Mouse (Mus musculus): ENCODE data around the gene Flii. TPM values are rescaled to one million over a fixed set of nuclear protein-coding genes. Genes with fewer than 3 reads are reported as not detected.

Flii gene
- total RNA-seq, 2 experiments from 2014 or later: 87.8 to 90.9 TPM

DNA sequence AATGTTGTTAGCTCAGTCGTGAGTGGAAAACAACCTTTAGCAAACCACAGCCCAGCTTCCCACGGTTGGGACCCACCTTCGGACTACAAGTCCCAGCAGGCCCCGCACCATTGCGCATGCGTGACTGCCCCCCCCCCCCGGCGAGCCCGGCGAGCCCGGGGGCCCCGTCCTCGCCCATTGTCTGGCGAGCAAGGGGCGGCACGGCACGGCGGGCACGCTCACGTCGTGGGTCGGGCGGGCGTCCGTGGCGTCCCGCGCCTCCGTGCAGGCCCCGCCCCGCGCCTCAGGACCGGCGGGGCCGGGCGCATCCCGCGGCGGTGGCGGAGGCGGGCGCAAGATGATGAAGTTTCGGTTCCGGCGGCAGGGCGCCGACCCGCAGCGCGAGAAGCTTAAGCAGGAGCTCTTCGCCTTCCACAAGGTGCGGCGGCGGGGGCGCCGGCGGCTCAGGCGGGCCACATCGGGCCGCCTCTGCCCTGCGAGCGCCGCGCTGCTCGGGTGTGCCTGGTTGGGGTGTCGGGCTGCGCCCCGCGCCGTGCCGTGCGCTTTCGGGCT, 27.5 kb downstream of the Flii start, which contains the start of gene Llgl1:
Llgl1 (plus strand) TSS at position 200 of the 552 bp plus-strand sequence.
- peak; percentile 91 for DNase-seq
- intact Hi-C loops (cut with DNase I; ENCODE audit: low total_unique reads): loop anchor here (10.0 kb wide), 1 partner anchor 125 kb away; no protein-coding TSS in a partner anchor

DNA sequence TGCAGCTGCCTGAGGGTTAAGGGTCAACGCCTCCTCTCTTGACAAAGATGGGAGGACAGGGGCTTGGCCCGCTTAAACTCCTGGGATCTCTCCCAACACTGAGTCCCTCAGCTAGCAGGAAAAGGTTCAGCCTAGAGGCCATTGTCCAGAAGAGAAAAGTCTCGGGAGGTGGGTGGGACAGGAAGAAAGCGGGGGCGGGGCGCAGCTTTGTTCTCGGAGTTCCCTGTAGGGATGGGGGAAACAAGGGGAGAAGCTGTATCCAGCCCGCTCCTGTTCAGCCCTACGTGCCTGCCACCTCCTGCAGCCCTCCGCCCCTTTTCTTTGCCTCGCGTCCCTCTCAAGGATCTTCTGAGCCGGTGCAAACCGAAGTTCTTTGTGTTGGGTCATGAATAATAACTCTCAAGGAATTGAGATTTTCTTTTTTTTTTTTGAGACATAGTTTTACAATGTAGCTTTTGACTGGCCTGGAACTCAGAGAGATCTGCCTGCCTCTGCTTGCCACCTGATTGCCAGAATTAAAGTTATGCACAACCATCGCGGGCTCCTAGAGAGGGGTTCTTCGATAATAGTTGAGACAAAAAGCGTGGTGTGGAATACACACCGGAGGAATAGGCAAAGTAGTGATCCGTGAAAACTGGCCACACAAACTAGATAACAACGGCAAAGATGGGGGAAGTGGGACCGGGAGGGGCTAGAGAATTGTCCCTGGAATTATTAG, 28.1 kb downstream of the Flii start:
- DNase-seq: peak; percentile 84
- intact Hi-C loops (cut with DNase I; ENCODE audit: low total_unique reads): loop anchor here (10.0 kb wide), 1 partner anchor 126 kb away; no protein-coding TSS in a partner anchor

DNA sequence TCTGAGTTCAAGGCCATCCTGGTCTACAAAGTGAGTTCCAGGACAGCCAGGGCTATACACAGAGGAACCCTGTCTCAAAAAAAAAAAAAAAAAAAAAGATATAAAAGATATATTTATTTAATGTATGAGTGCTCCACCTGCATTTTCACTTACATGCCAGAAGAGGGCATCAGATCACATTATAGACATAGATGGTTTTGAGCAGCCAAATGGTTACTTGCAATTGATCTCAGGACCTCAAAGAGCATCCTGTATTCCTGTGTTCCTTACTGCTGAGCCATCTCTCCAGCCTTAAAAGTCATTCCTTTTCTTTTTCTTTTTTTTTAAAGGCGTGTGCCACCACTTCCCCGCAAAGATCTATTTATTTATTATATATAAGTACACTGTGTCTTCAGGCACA, 29.5 kb downstream of the Flii start:
- no peak for DNase-seq
- intact Hi-C loops (cut with DNase I; ENCODE audit: low total_unique reads): loop anchor here (10.0 kb wide), 1 partner anchor 127 kb away; no protein-coding TSS in a partner anchor

DNA sequence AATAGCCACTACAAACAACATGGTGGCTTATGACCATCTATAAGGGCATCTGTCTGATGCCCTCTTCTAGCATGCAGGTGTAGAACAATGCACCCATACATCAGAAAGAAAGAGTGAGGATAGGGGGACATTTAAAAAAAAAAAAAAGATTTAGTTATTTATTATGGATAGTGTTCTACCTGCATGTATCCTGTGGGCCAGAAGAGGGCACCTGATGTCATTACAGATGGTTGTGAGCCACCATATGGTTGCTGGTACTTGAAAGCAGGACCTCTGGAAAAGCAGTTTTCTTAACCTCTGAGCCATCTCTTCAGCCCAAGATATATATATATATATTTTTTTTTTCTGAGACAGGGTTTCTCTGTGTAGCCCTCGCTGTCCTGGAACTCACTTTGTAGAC, 30.9 kb downstream of the Flii start:
- intact Hi-C loops (cut with DNase I; ENCODE audit: low total_unique reads): loop anchor here (10.0 kb wide), 1 partner anchor 129 kb away; no protein-coding TSS in a partner anchor
- DNase-seq: no peak

Small RNA genes lying within 50 kb of the gene (microRNA-seq; reads per million reads assigned to microRNA genes)
- gene Mir5100: 0.64 to 2.5 reads per million in 2 experiments

Other genes with a start within 250 kb of the Flii start
- 10 to 100 TPM; 72.1 TPM for gene Alkbh5, start 190.9 kb downstream of the Flii start, total RNA-seq (2021)
- gene Llgl1, start 27.5 kb downstream of the Flii start, total RNA-seq (2021): 10 to 100 TPM; 12.1 to 14.5 TPM
- 10 to 100 TPM; 82.5 to 88.4 TPM for gene Mief2, start 1.1 kb upstream of the Flii start, total RNA-seq (2021)
- 1 to 10 TPM; 3.8 to 4.5 TPM for gene Top3a, start 50.1 kb upstream of the Flii start, total RNA-seq (2021)
- gene Smcr8, start 50.3 kb upstream of the Flii start, total RNA-seq (2021): 10 to 100 TPM; 11.2 to 16.7 TPM
- 10 to 100 TPM; 19.3 to 21.3 TPM for gene Shmt1, start 84.5 kb upstream of the Flii start, total RNA-seq (2021)
- 10 to 100 TPM; 16.9 to 19.9 TPM for gene Dhrs7b, start 103.4 kb upstream of the Flii start, total RNA-seq (2021)
- gene Tmem11, start 152.0 kb upstream of the Flii start, total RNA-seq (2021): 10 to 100 TPM; 35.6 to 38.0 TPM
- 10 to 100 TPM; 10.6 to 11.9 TPM for gene Natd1, start 187.5 kb upstream of the Flii start, total RNA-seq (2021)
- gene Map2k3, start 204.8 kb upstream of the Flii start, total RNA-seq (2021): 100 to 1,000 TPM; 144 to 173 TPM

Measured in gastrocnemius, postnatal 14 days (tissue).